Mouse (Mus musculus) liver, embryonic 12.5 days (tissue): Measurements from ENCODE around the gene Wapl. TPM values are rescaled to one million over a fixed set of nuclear protein-coding genes. Genes with fewer than 3 reads are reported as not detected.

Experiments
- ATAC-seq: fragments of 200-750 bp; cut with Nextera tagmentation; 2 replicates; pipeline ENCODE4 v1.8.0; 2017; ENCODE audit warnings: moderate number of reproducible peaks, mild to moderate bottlenecking, moderate library complexity
- H3K27ac ChIP-seq: fragments of 300-500 bp; sonication (generic); 2 replicates; pipeline ENCODE4 v1.5.1; 2016; ENCODE audit warnings: mild to moderate bottlenecking
- H3K27me3 ChIP-seq: fragments of 300-500 bp; sonication (generic); replicated peaks from 2 replicates; pipeline ENCODE4 v1.6.1; 2016; ENCODE audit warnings: mild to moderate bottlenecking, moderate library complexity
- H3K36me3 ChIP-seq: fragments of 300-500 bp; sonication (generic); 2 replicates; pipeline ENCODE4 v1.6.1; 2016; ENCODE audit warnings: mild to moderate bottlenecking, moderate library complexity
- H3K4me1 ChIP-seq: fragments of 300-500 bp; sonication (generic); 2 replicates; pipeline ENCODE4 v1.6.1; 2016
- H3K4me2 ChIP-seq: fragments of 300-500 bp; sonication (generic); 2 replicates; pipeline ENCODE4 v1.6.1; 2016; ENCODE audit warnings: mild to moderate bottlenecking, moderate library complexity
- H3K4me3 ChIP-seq: fragments of 300-500 bp; sonication (generic); 2 replicates; pipeline ENCODE4 v1.5.1; 2016; ENCODE audit warnings: mild to moderate bottlenecking, moderate library complexity
- H3K9ac ChIP-seq: fragments of 300-500 bp; sonication (generic); 2 replicates; pipeline ENCODE4 v1.6.1; 2016; ENCODE audit warnings: mild to moderate bottlenecking, moderate library complexity
- H3K9me3 ChIP-seq: fragments of 300-500 bp; sonication (generic); replicated peaks from 2 replicates; pipeline ENCODE4 v1.6.1; 2016; ENCODE audit warnings: mild to moderate bottlenecking, moderate library complexity
- WGBS: fragments of 180-500 bp; shearing (Covaris S2); methylation state at CpG from one replicate; pipeline ENCODE4 v1.1.7; 2016; ENCODE audit not compliant: insufficient replicate concordance; 5-methylcytosine and 5-hydroxymethylcytosine counted together
- polyA plus RNA-seq: library from polyadenylated mRNA; unstranded; fragments of >200 nt; fragmentation: Nextera tagmentation; extraction: Ambion mirVana; gene quantifications from 2 replicates; pipeline ENCODE4 v1.2.1, GENCODE M21; 2016

Gene Wapl
- polyA plus RNA-seq, 1 experiment from 2014 or later = 43.8 TPM

- WGBS = 88% methylated on average over 2 of the region's 2 CpGs
- no peak overlapping the region for H3K9ac ChIP-seq
- H3K27ac ChIP-seq = no peak overlapping the region
- H3K4me3 ChIP-seq = no peak overlapping the region
- H3K4me1 ChIP-seq = peaks cover 15% of the 10 kb centered on the region
- ATAC-seq = no peak
- no peak overlapping the region for H3K4me2 ChIP-seq
- H3K9me3 ChIP-seq = no peaks in the 10 kb centered on the region
- H3K27me3 ChIP-seq = no peaks in the 10 kb centered on the region
- peaks cover 47% of the 10 kb centered on the region for H3K36me3 ChIP-seq
Measured at GRCm38 (mm10) chr14:34710209-34710608, 36.5 kb downstream of the Wapl start.

DNA sequence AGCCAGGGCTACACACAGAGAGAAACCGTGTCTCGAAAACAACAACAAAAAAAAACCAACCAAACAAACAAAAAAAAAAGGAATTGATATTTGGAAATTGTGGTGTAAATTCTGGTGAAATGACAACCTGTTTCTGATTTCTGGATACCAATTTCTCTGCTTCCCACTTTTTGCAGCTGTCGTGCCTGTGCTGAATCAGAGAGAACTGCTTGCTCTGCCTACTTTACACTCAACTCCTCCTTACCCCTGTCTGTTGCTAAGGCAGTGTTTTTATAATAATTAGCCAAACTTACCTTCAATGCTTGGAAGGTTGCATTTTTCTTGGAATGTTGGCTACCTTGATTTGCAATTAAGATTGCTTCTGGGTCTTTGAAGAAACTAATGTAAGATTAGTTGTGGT, 38.3 kb downstream of the Wapl start:
- H3K4me2 ChIP-seq = no peak overlapping the region
- 87% methylated on average over 3 of the region's 3 CpGs for WGBS
- H3K9me3 ChIP-seq = no peaks in the 10 kb centered on the region
- H3K4me1 ChIP-seq = peaks cover 24% of the 10 kb centered on the region
- ATAC-seq = no peak
- 0 out of 2 replicates have a peak overlapping the region, but pooled peaks have one; percentile 20 for H3K27ac ChIP-seq
- no peak overlapping the region for H3K4me3 ChIP-seq
- no peak overlapping the region for H3K9ac ChIP-seq
- H3K36me3 ChIP-seq = peaks cover 63% of the 10 kb centered on the region
- no peaks in the 10 kb centered on the region for H3K27me3 ChIP-seq

- Histone ChIP-seq H3K27ac (0 out of 2 replicates have a peak overlapping the region, but pooled peaks have one; percentile 6), H3K4me1 (peaks cover 33% of the 10 kb centered on the region), H3K9me3 (no peaks in the 10 kb centered on the region), H3K36me3 (peaks cover 68% of the 10 kb centered on the region), H3K4me2 (0 out of 2 replicates have a peak overlapping the region, but pooled peaks have one; percentile 8), H3K27me3 (no peaks in the 10 kb centered on the region), H3K4me3 (no peak overlapping the region), H3K9ac (no peak overlapping the region)
- no peak for ATAC-seq
- WGBS = 60% methylated on average over 3 of the region's 3 CpGs
Measured at GRCm38 (mm10) chr14:34712857-34713256, 39.1 kb downstream of the Wapl start.

DNA sequence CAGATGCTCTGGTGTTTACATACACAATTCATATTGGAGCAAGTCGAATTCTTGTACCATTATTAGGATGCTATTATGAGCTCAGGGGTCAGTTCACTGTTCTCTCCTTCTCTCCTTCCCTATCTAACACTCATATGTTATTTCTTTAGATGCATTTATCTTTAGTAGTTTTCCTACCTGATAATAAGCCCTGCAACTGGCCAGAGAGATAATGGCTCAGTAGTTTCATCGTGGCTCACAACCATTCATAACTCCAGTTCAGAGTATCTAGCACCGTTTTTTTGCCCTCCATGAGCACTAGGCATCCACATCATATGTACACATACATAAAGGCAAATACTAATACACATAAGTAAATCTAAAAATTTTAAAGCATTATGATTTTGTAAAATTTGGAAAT, 44.4 kb downstream of the Wapl start:
- no peak overlapping the region for H3K27ac ChIP-seq
- H3K9me3 ChIP-seq = no peaks in the 10 kb centered on the region
- no peak overlapping the region for H3K9ac ChIP-seq
- peaks cover 32% of the 10 kb centered on the region for H3K4me1 ChIP-seq
- peak; percentile 83 for ATAC-seq
- peaks cover 74% of the 10 kb centered on the region for H3K36me3 ChIP-seq
- H3K4me3 ChIP-seq = no peak overlapping the region
- H3K27me3 ChIP-seq = no peaks in the 10 kb centered on the region
- 35% methylated on average over 3 of the region's 3 CpGs for WGBS
- H3K4me2 ChIP-seq = peak overlapping the region; percentile 20; the same call in 1 of the 2 replicates

DNA sequence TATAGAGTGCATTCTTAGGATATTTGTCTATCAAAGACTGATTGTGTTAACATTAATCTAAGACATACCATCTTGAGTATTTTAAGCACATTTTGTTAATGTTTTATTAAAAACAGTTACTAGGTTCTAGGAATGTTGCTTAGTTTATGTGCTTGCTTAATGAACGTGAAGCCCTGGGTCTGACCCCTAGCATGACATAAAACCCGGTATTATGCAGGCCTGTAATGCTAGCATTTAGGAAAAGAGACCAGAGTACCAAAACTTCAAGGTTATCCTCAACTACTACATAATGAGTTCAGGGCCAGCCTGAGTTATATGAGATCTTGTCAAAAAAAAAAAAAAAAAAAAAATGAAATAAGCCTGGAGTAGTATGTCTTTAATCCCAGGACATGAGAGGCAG, 54.0 kb downstream of the Wapl start:
- H3K27ac ChIP-seq = no peak overlapping the region
- no peaks in the 10 kb centered on the region for H3K27me3 ChIP-seq
- no peak overlapping the region for H3K4me2 ChIP-seq
- H3K9ac ChIP-seq = no peak overlapping the region
- 93% methylated on average over 2 of the region's 2 CpGs for WGBS
- H3K4me1 ChIP-seq = no peaks in the 10 kb centered on the region
- no peak overlapping the region for H3K4me3 ChIP-seq
- H3K36me3 ChIP-seq = peaks cover 79% of the 10 kb centered on the region
- ATAC-seq = no peak
- H3K9me3 ChIP-seq = no peaks in the 10 kb centered on the region

DNA sequence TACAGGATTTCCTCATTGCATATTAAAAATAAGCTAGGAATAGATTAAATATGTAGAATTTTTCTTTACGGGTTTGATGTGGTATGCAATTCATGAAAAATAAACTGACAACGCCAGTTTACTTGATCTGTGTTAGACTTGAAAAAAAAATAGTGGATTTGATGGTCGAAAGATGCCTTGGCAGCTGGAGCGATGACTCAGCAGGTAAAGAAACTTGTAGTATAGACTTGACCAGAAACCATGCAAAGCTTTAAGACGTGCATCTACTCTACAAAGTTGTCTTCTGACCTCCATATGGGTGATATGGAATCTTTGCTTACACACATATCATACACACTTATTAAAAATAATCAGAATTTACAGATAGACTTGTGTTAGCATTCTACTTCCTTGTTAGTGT, 61.7 kb downstream of the Wapl start:
- Histone ChIP-seq H3K9me3 (no peaks in the 10 kb centered on the region), H3K4me2 (no peak overlapping the region), H3K36me3 (peaks cover 75% of the 10 kb centered on the region), H3K4me1 (no peaks in the 10 kb centered on the region), H3K9ac (no peak overlapping the region), H3K27me3 (no peaks in the 10 kb centered on the region), H3K4me3 (no peak overlapping the region), H3K27ac (no peak overlapping the region)
- ATAC-seq = no peak
- WGBS = 85% methylated on average over 5 of the region's 5 CpGs

DNA sequence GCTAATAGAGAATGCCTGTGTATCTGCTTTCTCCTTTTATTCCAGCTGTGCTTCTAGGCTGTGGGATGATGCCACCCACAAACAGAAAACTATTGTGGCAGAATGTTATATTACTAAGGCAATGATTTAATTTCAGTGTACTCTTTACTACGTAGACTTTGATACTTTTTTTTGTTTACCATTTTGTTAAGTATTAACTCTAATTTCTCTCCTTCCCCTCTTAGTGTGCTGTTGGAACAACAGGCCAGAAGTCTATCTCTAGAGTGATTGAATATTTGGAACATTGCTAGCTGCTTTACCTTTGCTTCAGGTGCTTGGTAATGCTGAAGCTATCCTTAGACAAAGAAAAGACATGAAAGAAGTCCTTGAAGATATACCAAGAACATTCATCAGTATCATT, 71.7 kb downstream of the Wapl start:
- WGBS = 91% methylated on average over 1 of the region's 1 CpGs
- no peak overlapping the region for H3K4me2 ChIP-seq
- H3K4me1 ChIP-seq = no peaks in the 10 kb centered on the region
- H3K36me3 ChIP-seq = peaks cover 84% of the 10 kb centered on the region
- no peak for ATAC-seq
- H3K9me3 ChIP-seq = no peaks in the 10 kb centered on the region
- no peak overlapping the region for H3K9ac ChIP-seq
- no peaks in the 10 kb centered on the region for H3K27me3 ChIP-seq
- H3K4me3 ChIP-seq = no peak overlapping the region
- no peak overlapping the region for H3K27ac ChIP-seq

DNA sequence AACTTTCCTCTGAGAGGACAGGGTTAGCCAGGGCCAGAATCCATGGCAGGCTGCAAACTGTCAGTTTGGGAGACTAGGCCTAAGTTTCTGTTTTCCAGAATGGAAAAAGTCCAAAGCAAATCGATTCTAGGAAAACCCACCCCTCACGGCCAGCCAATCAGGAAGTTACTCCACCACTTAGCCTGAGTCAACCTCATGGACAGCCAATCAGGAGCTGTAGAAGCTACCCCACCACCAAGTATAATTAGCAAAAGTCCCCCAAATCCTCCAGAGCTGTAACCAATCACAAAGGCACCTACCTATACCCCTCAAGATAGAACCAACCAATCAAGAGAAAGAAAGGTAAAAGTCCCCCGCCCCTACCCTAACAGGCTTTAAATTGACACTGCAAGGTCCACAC, 82.0 kb downstream of the Wapl start:
- H3K27ac ChIP-seq = no peak overlapping the region
- H3K27me3 ChIP-seq = peaks cover 7% of the 10 kb centered on the region; the same call in 1 of the 2 replicates
- ATAC-seq = no peak
- H3K36me3 ChIP-seq = no peaks in the 10 kb centered on the region; the same call in 1 of the 2 replicates
- H3K9ac ChIP-seq = no peak overlapping the region
- WGBS = 61% methylated on average over 3 of the region's 3 CpGs
- 0 out of 2 replicates have a peak, but pooled peaks cover 6% of the 10 kb centered on the region for H3K4me1 ChIP-seq
- H3K4me2 ChIP-seq = no peak overlapping the region
- no peaks in the 10 kb centered on the region for H3K9me3 ChIP-seq
- H3K4me3 ChIP-seq = no peak overlapping the region

DNA sequence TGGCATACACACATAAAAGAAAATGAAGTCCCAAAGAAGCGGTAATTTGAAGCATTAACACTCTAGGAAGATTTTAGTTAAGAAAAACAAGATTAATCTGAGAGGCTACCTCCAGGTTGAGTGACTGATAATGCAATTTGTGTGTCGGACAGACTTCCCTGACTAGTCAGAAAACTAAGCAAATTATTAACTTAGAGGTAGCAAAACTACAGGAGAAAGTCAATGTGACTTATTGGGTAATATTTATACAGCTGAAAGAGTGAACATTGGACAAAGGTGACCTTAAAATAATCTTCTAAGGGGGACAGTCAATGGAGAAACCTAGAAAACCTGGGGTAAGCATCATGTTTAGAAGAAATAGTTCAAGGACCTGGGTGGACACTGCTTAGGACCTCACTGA, 86.2 kb downstream of the Wapl start:
- H3K4me1 ChIP-seq = 0 out of 2 replicates have a peak, but pooled peaks cover 9% of the 10 kb centered on the region
- H3K9ac ChIP-seq = no peak overlapping the region
- no peak overlapping the region for H3K4me3 ChIP-seq
- no peak for ATAC-seq
- H3K36me3 ChIP-seq = no peaks in the 10 kb centered on the region
- H3K4me2 ChIP-seq = no peak overlapping the region
- H3K9me3 ChIP-seq = no peaks in the 10 kb centered on the region
- peaks cover 7% of the 10 kb centered on the region for H3K27me3 ChIP-seq
- H3K27ac ChIP-seq = no peak overlapping the region
- 42% methylated on average over 2 of the region's 2 CpGs for WGBS

GRCm38 (mm10) chr14:34761082-34761959, 87.6 kb downstream of the Wapl start:
- Histone ChIP-seq H3K27me3 (peaks cover 7% of the 10 kb centered on the region), H3K4me2 (no peak overlapping the region), H3K4me3 (no peak overlapping the region), H3K4me1 (0 out of 2 replicates have a peak, but pooled peaks cover 9% of the 10 kb centered on the region), H3K27ac (no peak overlapping the region), H3K9ac (no peak overlapping the region), H3K9me3 (no peaks in the 10 kb centered on the region), H3K36me3 (no peaks in the 10 kb centered on the region)
- 80% methylated on average over 9 of the region's 9 CpGs for WGBS
- ATAC-seq = no peak

DNA sequence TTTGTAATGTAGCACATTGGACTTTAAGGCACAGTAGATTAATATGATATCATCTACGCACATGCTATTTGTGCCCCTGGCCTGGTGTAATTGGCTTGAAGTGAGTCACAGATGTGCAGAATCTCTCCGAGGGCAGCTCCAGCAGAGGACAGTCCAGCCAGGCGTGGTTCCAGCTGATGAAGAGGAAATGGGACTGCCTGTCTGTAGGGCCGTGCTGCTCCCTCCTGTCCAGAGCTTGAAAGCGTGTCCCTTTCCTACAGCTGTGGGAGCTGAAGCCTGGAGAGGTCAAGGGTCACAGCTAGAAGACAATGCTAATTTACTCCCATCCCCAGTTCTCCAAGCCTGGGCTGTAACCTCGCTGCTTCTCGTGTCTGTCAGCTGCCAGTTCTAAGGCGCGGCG, 89.0 kb downstream of the Wapl start:
- Histone ChIP-seq H3K4me2 (no peak overlapping the region), H3K9ac (no peak overlapping the region), H3K4me3 (no peak overlapping the region), H3K27ac (no peak overlapping the region), H3K27me3 (peaks cover 7% of the 10 kb centered on the region), H3K36me3 (no peaks in the 10 kb centered on the region), H3K9me3 (no peaks in the 10 kb centered on the region), H3K4me1 (0 out of 2 replicates have a peak, but pooled peaks cover 9% of the 10 kb centered on the region)
- ATAC-seq = 0 out of 2 replicates have a peak, but pooled peaks have one; percentile 42
- 58% methylated on average over 10 of the region's 10 CpGs for WGBS

- no peak overlapping the region for H3K27ac ChIP-seq
- no peak overlapping the region for H3K4me2 ChIP-seq
- no peak for ATAC-seq
- H3K4me3 ChIP-seq = no peak overlapping the region
- peaks cover 7% of the 10 kb centered on the region for H3K27me3 ChIP-seq
- 61% methylated on average over 10 of the region's 10 CpGs for WGBS
- no peaks in the 10 kb centered on the region for H3K36me3 ChIP-seq
- H3K9ac ChIP-seq = no peak overlapping the region
- peaks cover 19% of the 10 kb centered on the region for H3K4me1 ChIP-seq
- H3K9me3 ChIP-seq = no peaks in the 10 kb centered on the region
Measured at GRCm38 (mm10) chr14:34763771-34764539, 90.2 kb downstream of the Wapl start.
